Mouse (Mus musculus) heart, embryonic 14.5 days (tissue): ENCODE data around the gene Thap11. TPM values are rescaled to one million over a fixed set of nuclear protein-coding genes. Genes with fewer than 3 reads are reported as not detected.

ENCODE experiments used
- ATAC-seq: fragments of 200-750 bp; cut with Nextera tagmentation; 2 replicates; pipeline ENCODE4 v1.8.0; 2017; ENCODE audit warnings: low read depth, moderate TSS enrichment; ENCODE audit not compliant: insufficient number of reproducible peaks, insufficient read depth, low FRiP score
- H3K27ac ChIP-seq, 2 experiments: fragments of 200-500 bp in 1 of 2; fragments of 300-500 bp in 1 of 2; sonication (generic) in 1 of 2; replicated peaks in 1 of 2; 2 replicates each; pipeline ENCODE4 v1.5.1; 2012 to 2014; ENCODE audit warnings: low read depth in 2 of 2, low read length in 2 of 2, control low read depth in 1 of 2, mild to moderate bottlenecking in 1 of 2, mixed read lengths in 1 of 2; ENCODE audit not compliant: control insufficient read depth in 1 of 2, insufficient read depth in 1 of 2
- H3K27me3 ChIP-seq: fragments of 300-500 bp; sonication (generic); 2 replicates; pipeline ENCODE4 v1.6.1; 2014; ENCODE audit warnings: mild to moderate bottlenecking, low read length, control low read depth; ENCODE audit not compliant: control insufficient read depth, insufficient read depth
- H3K36me3 ChIP-seq: fragments of 300-500 bp; sonication (generic); 2 replicates; pipeline ENCODE4 v1.6.1; 2014; ENCODE audit warnings: mild to moderate bottlenecking, control low read depth, low read length, mixed read lengths; ENCODE audit not compliant: control insufficient read depth, insufficient read depth
- H3K4me1 ChIP-seq, 2 experiments: fragments of 200-500 bp in 1 of 2; fragments of 300-500 bp in 1 of 2; sonication (generic) in 1 of 2; 2 replicates each; pipeline ENCODE4 v1.6.1; 2012 to 2014; ENCODE audit warnings: low read length in 2 of 2, control low read depth in 1 of 2, mixed read lengths in 1 of 2; ENCODE audit not compliant: control insufficient read depth in 2 of 2, insufficient read depth in 2 of 2
- H3K4me2 ChIP-seq: fragments of 300-500 bp; sonication (generic); 2 replicates; pipeline ENCODE4 v1.6.1; 2014; ENCODE audit warnings: mild to moderate bottlenecking, low read length
- H3K4me3 ChIP-seq, 2 experiments: fragments of 200-500 bp in 1 of 2; fragments of 300-500 bp in 1 of 2; sonication (generic) in 1 of 2; 2 replicates each; pipeline ENCODE4 v1.5.1; 2012 to 2014; ENCODE audit warnings: low read length in 2 of 2, mild to moderate bottlenecking in 2 of 2, control low read depth in 1 of 2, low read depth in 1 of 2, moderate library complexity in 1 of 2; ENCODE audit not compliant: control insufficient read depth in 1 of 2, insufficient read depth in 1 of 2
- H3K9ac ChIP-seq: fragments of 300-500 bp; sonication (generic); 2 replicates; pipeline ENCODE4 v1.6.1; 2014; ENCODE audit warnings: mild to moderate bottlenecking, low read length
- H3K9me3 ChIP-seq: fragments of 300-500 bp; sonication (generic); 2 replicates; pipeline ENCODE4 v1.6.1; 2016; ENCODE audit warnings: low read length, control low read depth; ENCODE audit not compliant: control insufficient read depth
- WGBS: fragments of 180-500 bp; shearing (Covaris S2); extraction: QIAGEN DNeasy Blood & Tissue Kit; methylation state at CpG from one replicate; pipeline ENCODE4 v1.1.7; 2014; 5-methylcytosine and 5-hydroxymethylcytosine counted together
- polyA plus RNA-seq: library from polyadenylated mRNA; unstranded; fragments of >200 nt; fragmentation: Nextera tagmentation; extraction: Ambion mirVana; gene quantifications from 2 replicates; pipeline ENCODE4 v1.2.1, GENCODE M21; 2014

Thap11 gene
- polyA plus RNA-seq, 1 experiment from 2014 or later = 41.9 TPM

DNA sequence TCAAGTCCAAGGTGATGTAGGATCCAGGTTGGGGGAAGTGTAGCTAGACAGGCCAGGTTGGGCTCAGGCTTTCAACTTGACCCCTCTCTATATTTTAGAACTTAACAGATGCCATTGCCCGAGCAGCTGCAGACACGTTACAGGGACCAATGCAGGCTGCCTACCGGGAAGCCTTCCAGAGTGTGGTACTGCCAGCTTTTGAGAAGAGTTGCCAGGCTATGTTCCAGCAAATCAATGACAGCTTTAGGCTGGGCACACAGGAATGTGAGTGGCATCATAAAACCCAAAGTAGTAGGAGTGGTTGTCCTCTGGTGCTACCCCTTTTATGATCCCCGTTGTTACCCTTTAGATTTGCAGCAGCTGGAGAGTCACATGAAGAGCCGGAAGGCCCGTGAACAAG lies 35.9 kb downstream of the Thap11 start:
- 95% methylated on average over 6 of the region's 6 CpGs for WGBS
- peaks cover 82% of the 10 kb centered on the region for H3K36me3 ChIP-seq
- ATAC-seq = no peak

DNA sequence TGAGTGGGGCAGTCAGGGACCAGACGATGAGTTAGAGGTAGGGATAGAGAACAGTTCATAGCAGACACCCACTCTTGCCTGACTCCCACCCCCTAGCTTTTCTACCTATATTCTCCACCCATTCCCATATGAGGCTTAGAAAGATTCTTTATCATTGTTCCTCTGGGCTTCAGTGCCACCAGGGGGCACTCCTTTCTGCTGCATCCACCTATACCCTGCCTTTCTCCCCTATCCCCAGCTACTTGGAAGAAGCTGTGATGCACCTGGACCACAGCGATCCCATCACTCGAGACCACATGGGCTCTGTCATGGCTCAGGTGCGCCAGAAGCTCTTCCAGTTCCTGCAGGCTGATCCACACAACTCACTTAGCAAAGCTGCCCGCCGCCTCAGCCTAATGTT lies 37.5 kb downstream of the Thap11 start:
- Histone ChIP-seq H3K9me3 (no peaks in the 10 kb centered on the region), H3K4me1 (peaks cover 4 to 6% of the 10 kb centered on the region in 2 experiments; a peak in 2 of 4 replicates), H3K4me2 (no peak overlapping the region), H3K27me3 (no peaks in the 10 kb centered on the region), H3K27ac (no peak overlapping the region), H3K4me3 (no peak overlapping the region), H3K36me3 (peaks cover 67% of the 10 kb centered on the region), H3K9ac (no peak overlapping the region)
- 83% methylated on average over 6 of the region's 6 CpGs for WGBS
- ATAC-seq = no peak

More for the DNA sequence above, 35.9 kb downstream of the Thap11 start:
- Histone ChIP-seq H3K27me3 (no peaks in the 10 kb centered on the region), H3K9me3 (no peaks in the 10 kb centered on the region), H3K9ac (no peak overlapping the region), H3K4me1 (peaks cover 4 to 6% of the 10 kb centered on the region in 2 experiments; a peak in 2 of 4 replicates), H3K27ac (no peak overlapping the region), H3K4me3 (no peak overlapping the region), H3K4me2 (no peak overlapping the region)

DNA sequence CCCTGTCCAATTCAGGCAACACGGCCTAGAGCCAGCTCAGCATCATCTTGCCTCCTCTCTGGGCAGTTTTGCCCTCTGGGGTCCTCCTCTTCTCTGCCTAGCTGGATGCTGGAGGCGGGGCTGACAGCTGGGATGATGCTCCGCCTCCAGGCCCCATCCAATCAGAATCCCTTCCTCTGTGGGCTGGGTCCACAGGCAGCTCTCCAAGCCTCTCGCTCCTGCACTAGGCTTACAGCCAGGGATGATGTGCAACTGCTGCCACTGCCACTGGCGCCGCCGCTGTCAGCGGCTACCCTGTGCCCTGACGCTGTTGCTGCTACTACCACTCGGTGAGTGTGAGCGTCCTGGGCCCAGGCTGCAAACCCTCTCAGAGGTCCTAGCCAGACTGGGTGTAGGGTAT lies 38.4 kb downstream of the Thap11 start, which contains the start of gene Nrn1l:
Nrn1l (plus strand) TSS at position 229 of the 400 bp plus-strand sequence.
- H3K9ac ChIP-seq = peak within 1 kb of the TSS; percentile 21; the same call in 1 of the 2 replicates
- H3K27me3 ChIP-seq = no peaks in the 10 kb centered on the region
- no peaks in the 10 kb centered on the region for H3K9me3 ChIP-seq
- ATAC-seq = peak; percentile 81
- H3K27ac ChIP-seq = 0 out of 4 replicates have a peak within 1 kb of the TSS, but pooled peaks of 1 of the 2 experiments have one; percentile 28
- WGBS = 9% methylated on average over 11 of the region's 11 CpGs
- peaks cover 58% of the 10 kb centered on the region for H3K36me3 ChIP-seq
- H3K4me1 ChIP-seq = peaks cover 4 to 6% of the 10 kb centered on the region in 2 experiments; a peak in 2 of 4 replicates
- H3K4me3 ChIP-seq = no peak within 1 kb of the TSS
- H3K4me2 ChIP-seq = no peak within 1 kb of the TSS

DNA sequence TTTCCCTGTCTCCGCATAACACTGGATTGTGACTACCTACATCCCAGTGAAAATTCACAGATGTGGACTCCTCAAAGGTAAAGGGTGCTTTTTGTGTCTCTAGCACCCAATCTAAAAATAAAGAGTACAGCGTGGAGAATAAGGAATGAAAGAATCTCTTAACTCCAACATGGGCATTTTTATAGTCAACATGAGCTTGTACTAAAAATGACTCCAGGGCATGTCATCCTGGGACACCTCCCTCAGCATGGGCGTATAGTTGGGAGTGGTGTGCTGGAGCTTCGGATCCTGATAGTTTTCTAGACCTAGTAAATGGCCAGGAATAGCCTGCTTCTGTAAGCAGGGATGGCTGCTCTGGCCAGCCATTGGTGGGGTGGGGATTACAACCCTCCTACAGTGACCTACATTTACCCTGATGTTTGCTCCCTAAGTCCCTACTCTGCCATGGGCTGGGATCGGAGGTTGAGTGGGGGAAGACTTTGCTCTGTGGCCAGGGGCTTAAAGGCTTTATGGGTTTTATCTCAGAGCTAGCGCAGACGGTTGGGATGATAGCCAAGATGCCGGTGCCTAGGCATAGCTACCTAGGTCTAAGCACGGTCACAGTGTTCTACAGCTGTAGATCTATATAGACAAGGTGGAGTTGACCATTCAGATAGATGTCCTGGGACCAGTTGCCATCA lies 43.0 kb downstream of the Thap11 start:
- H3K36me3 ChIP-seq = peaks cover 12% of the 10 kb centered on the region; the same call in 1 of the 2 replicates
- H3K4me1 ChIP-seq = peaks cover 5 to 14% of the 10 kb centered on the region in 2 experiments; a peak in 2 of 4 replicates
- H3K4me2 ChIP-seq = no peak overlapping the region
- no peak overlapping the region for H3K4me3 ChIP-seq
- H3K9ac ChIP-seq = no peak overlapping the region
- H3K27me3 ChIP-seq = no peaks in the 10 kb centered on the region
- H3K27ac ChIP-seq = no peak overlapping the region
- no peak for ATAC-seq
- no peaks in the 10 kb centered on the region for H3K9me3 ChIP-seq
- WGBS = 65% methylated on average over 9 of the region's 9 CpGs

DNA sequence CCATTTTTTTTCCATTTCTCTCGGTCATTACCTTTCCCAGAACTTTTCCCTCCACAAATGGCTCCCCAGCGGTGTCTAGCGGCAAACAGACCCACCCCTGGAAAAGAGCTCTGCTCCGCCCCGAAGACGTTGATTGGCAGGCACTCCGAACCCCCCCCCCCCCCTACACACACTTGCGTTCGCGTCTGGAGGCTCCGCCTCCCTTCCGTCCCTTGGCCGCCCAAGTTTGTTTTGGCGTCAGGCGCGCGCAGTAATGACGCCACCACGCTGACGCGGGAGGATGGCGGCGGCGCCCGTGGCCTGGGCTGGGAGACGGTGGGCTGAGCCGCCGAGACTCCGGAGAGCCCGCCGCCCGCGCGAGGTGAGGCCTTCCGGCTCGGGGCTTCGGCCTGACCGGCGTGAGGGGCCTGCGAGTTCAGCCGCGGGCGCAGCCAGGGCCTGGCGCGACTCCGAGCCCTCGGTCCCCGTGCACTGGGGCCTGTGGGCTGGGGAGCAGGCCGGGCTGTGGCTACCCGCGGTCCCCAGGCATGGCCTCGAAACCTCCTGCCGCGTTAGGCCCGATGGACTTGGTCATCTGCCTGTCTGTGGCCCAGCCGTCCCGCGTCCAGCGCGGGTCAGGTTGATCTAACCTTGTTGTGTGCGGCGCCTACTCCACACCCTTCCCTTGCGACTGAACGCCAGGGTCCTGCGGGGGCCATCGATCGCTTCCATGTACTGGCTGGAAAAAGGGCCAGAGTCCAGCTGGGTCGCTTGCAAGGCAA lies 45.4 kb downstream of the Thap11 start, which contains the start of gene Pskh1:
Pskh1 (plus strand) TSS at position 262 of the 761 bp plus-strand sequence.
- H3K27me3 ChIP-seq = no peaks in the 10 kb centered on the region
- H3K36me3 ChIP-seq = peaks cover 2% of the 10 kb centered on the region; the same call in 1 of the 2 replicates
- H3K9ac ChIP-seq = peak within 1 kb of the TSS; percentile 98
- peak within 1 kb of the TSS; percentile 72 to 92 for H3K27ac ChIP-seq
- peaks cover 2 to 8% of the 10 kb centered on the region in 2 experiments; a peak in 1 of 4 replicates for H3K4me1 ChIP-seq
- no peaks in the 10 kb centered on the region for H3K9me3 ChIP-seq
- ATAC-seq = peak; percentile 93
- WGBS = under 1% methylated on average over 64 of the region's 68 CpGs
- peak within 1 kb of the TSS; percentile 70 to 93 for H3K4me3 ChIP-seq
- H3K4me2 ChIP-seq = peak within 1 kb of the TSS; percentile 75

DNA sequence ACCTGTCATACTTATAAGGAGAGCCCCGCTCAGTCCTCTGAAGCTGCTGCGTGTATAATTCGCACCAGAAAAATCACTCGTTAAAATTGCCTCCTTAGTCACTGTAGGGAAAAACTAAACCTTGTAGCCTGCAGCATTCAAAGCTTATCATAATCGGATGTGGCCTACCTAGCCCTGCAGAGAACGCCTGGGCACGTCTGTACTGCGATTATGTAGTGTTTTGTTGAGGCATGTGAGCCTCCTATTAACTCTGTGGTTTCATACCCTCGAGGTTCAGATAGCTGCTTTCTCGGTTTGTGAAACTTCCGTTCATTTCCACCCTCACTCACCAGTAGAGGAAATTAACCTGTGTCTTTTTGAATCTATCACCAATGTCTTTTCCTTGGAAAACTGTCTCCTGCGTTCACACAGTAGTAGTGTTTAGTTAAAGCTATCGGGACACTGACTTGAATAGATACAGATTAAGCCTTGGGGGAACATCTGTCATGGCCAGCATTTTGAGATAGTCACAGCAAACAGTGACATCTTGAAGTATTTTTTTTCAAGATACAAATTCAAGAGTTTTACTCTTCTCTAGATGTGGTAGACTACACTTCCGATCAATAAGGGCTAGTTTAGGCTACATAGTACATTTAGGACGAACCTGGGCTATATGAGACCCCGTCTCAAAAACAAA lies 46.1 kb downstream of the Thap11 start:
- Histone ChIP-seq H3K9me3 (no peaks in the 10 kb centered on the region), H3K27me3 (no peaks in the 10 kb centered on the region), H3K9ac (peak overlapping the region; percentile 98), H3K4me1 (peaks cover 2 to 8% of the 10 kb centered on the region in 2 experiments; a peak in 1 of 4 replicates), H3K36me3 (peaks cover 5% of the 10 kb centered on the region; the same call in 1 of the 2 replicates), H3K27ac (peak overlapping the region; percentile 72 to 92), H3K4me2 (peak overlapping the region; percentile 75), H3K4me3 (peak overlapping the region; percentile 70 to 93)
- 30% methylated on average over 16 of the region's 16 CpGs for WGBS
- ATAC-seq = no peak
